Mouse (Mus musculus) left cerebral cortex, postnatal 4 days (tissue): ENCODE results near the gene Itsn1. TPM values are rescaled to one million over a fixed set of nuclear protein-coding genes. Genes with fewer than 3 reads are reported as not detected.

Experiments
- DNase-seq: peaks from one replicate; pipeline ENCODE4 v3.0.0-alpha.2; 2022
- intact Hi-C: fragments of 180-260 bp; cut with DNase I; formaldehyde crosslinking; loops from one replicate; pipeline ENCODE4 v1.15.1; 2025
- total RNA-seq, 2 experiments: library from RNA; stranded (reverse); gene quantifications; 2 replicates each; pipeline ENCODE4 v1.2.3; 2021

Itsn1 gene
- total RNA-seq, 2 experiments from 2014 or later: 200 to 212 TPM

DNA sequence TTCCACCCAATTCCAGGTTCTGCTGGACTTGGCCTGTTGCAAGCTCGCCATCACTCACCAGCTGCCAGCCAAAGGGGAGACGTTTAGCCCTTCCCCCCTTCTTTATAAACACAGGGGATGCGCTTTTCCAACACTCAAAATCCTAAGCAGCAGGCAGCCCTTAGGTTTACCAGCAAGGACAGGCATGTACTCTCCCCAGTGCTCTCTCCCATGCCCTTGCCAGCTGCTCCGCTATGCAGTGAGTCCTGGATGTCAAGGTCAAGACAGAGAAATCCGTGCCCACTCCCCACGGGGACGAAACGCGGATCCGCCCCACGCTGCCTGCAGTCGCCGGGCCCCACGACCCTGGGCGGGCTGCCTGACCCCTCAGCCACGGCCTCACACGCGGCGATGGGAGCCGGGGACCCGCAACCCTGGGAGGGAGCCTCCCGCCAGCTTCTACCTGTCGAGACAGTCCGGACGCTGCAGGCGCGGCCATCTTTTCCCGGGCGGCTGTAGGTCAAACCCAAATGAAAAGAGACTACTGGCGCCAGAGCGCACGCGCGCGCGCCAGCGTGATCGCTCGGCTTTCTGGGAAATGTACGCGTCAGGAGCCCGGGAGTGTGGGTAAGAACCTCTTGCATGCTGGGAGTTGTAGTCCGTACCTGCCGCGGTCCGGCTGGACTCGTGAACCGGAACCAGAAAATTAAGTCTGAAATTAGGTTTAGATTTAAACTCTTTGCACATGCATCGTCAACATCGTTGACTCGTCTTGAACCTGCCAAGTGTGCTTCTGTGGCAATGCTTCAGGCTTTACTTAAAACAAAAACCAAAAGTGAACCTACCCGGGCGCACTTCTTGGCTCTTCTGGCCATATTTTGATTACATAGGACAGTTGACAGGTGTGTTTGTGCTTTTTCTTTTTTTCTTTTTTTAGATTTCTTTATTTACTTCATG, 202.3 kb downstream of the Itsn1 start:
- DNase-seq: peak; percentile 93
- intact Hi-C loops: no loop called here

DNA sequence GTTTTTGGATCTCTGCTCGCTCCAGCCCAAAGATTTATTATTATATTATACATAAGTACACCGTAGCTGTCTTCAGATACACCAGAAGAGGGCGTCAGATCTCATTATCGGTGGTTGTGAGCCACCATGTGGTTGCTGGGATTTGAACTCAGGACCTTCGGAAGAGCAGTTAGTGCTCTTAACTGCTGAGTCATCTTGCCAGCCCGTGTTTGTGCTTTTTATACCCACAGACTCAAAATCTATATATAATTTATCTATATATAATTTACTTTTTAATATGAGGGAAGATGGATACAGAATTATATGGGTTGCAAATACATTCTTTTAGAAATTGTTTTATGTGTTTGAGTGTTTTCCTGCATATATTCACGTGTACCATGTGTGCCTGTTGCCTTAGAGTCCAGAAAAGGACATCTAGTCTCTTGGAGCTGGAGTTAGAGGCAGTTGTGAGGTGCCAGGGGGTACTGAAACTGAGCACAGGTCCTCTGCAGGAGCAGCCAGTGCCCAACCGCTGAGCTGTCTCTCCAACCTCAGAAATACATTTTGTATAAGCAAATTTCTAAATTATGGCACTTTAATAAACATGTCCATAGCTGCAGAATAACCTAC, 203.1 kb downstream of the Itsn1 start:
- DNase-seq: no peak
- intact Hi-C loops: no loop called here

DNA sequence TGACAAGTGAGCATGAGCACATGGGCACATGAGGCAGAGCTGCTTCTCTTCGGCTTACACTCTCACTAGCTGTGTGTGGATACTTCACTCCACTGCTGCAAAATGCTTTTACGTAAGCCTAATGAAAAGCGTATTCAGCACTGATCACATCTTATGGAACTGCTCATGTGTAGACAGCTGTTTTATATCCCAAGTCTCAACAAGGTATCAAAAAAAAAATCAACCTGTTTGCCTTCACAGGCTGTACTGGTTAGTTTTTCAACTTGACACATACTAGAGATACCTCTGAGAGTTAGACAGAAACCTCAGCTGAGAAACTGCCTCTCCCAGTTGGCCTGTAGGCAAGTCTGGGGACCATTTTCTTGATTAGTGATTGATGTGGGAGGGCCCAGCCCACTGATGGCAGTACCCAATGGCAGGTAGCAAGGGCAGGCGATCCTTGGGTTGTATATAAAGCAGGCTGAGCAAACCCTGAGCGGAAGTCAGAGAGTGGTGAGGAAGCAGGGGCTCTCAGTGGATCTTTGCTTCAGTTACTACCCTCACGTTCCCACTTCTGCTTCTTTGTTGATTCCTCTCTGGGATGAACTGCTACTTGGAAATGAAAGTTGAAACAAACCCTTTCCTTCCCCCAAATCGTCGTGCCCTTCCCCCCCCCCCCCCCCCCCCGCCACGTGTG, 203.9 kb downstream of the Itsn1 start:
- intact Hi-C loops: no loop called here

DNA sequence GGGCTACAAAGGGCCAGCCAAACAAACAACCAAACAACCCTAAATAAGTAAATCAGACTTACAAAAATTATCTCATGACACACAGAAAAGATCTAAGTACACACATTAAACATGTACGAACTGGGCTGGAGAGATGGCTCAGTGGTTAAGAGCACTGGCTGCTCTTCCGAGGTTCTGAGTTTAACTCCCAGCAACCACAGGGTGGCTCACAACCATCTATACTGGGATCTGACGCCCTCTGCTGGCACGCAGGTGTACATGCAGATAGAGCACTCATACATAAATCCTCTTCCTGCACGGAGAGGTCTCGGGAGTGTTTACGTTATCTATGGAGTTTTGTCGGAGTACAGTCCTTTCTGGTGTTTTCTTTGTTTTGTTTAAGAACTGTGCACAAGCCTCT, 206.0 kb downstream of the Itsn1 start:
- DNase-seq: peak; percentile 59
- intact Hi-C loops: loop anchor here (5.0 kb wide), 1 partner anchor 122 kb away; the partner anchor contains the start of genes Gm49711, Mrps6 and Slc5a3

More for the DNA sequence above, 203.9 kb downstream of the Itsn1 start:
- no peak for DNase-seq

DNA sequence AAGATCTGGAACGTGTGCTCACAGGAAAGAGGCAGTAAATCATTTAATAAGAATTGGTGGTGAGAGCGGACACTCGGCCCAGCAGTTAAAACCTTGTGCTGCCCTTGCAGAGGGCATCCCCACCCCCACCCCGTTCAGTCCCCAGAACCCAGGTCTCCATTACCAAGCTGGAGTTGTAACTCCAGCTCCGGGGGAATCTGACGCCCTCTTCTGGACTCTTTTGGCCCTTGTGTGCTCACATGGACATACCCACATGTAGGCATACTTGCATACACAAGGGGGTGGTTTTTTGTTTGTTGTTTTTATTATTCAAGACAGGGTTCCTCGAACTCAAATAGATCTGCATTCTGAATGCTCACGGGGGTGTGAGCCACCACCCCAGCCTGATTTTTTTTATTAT, 206.6 kb downstream of the Itsn1 start:
- intact Hi-C loops: loop anchor here (1.0 to 5.0 kb wide), 2 partner anchors 122 to 352 kb away; partner anchors contain the start of genes Gm49711, Mrps6 and Slc5a3
- no peak for DNase-seq

DNA sequence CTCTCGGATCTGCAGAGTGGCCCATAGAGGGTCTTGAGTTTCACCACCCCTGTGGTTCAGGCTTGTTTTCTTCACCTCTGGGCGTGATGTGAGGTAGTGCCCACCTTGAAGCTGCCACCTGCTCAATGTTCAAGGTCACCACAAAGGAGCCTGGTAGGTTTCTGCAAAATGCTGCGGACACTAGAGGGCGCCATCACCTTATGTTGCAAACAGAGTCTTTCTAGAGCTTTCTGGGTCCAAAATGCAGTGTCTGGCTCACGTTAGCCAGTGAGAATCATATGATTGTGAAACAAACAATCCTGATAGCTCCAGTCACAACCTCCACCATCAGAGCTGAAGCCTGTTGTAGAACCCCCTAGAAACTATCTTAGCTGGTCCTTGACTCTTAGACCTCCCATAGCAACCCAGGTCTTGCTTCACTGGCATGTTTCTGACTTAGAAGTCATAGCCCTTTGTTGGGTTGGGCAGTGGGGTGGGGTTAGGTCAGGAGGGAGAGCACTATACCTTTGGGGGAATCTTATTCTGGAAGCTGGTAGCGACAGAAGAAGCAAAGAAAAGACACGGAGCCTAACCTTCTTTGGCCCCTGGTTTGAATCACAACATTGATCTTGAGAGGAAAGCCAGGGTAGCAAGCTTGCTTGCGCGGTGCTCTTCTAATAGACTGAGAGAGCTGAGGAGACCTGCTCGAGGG, 207.4 kb downstream of the Itsn1 start:
- peak; percentile 91 for DNase-seq
- intact Hi-C loops: loop anchor here (1.0 to 5.0 kb wide), 2 partner anchors 121 to 351 kb away; partner anchors contain the start of genes Gm49711, Mrps6 and Slc5a3

DNA sequence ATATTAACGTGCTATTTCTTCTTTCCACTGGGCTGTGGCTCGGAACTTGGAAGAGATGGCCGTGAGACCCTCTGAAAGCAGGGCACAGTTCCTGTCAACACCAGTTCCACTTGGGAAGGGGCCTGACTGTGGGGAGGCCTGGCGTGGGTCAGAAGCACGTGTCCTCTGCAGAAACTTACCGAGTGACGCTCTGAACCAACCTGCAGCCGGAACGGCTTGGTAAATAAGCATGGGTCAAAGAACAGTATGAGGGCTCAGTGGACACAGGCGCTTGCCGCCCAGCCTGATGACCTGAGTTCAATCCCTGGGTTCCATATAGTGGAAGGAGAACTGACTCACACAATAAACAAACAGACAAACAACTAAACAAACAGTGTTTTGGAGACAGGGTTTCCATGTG, 208.2 kb downstream of the Itsn1 start:
- no peak for DNase-seq
- intact Hi-C loops: loop anchor here (5.0 kb wide), 1 partner anchor 120 kb away; the partner anchor contains the start of genes Gm49711, Mrps6 and Slc5a3

DNA sequence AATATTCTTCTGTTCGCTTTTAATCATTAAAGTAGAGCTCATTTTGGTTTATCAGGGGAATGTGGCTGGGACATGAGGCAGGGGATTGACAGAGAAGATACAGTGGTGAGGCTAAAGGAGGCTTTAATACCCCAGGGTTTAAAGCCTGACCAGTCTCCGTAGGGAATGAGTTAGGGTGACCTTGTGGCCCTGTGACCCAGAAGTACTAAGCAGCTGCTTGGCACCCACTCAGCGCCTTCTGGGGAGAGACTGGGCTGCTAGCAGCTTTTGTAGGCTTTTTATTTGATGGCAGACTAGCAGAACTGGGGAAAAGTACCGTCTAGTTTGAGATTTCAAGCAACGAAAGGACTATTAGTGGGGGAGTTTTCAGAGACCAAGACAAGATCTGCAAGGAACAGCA, 209.1 kb downstream of the Itsn1 start:
- DNase-seq: no peak
- intact Hi-C loops: loop anchor here (5.0 kb wide), 1 partner anchor 119 kb away; the partner anchor contains the start of genes Gm49711, Mrps6 and Slc5a3

DNA sequence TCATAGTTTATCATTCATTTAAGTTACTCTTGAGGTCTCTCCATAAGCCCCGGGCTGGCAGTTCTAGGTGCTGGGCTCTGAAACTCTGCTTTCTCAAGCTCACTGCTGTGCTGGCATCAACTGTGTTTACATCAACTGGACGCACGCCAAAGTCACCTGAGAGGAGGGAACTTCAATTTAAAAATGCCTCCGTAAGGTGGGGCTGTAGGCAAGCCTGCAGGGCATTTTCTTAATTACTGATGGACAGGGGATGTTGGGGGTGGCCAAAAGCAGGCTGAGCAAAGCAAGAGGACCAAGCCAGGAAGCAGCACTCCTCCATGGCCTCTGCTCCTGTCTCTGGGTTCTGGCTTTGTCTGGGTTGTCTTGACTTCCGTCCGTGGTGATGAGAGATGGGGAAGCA, 211.6 kb downstream of the Itsn1 start:
- no peak for DNase-seq
- intact Hi-C loops: no loop called here

DNA sequence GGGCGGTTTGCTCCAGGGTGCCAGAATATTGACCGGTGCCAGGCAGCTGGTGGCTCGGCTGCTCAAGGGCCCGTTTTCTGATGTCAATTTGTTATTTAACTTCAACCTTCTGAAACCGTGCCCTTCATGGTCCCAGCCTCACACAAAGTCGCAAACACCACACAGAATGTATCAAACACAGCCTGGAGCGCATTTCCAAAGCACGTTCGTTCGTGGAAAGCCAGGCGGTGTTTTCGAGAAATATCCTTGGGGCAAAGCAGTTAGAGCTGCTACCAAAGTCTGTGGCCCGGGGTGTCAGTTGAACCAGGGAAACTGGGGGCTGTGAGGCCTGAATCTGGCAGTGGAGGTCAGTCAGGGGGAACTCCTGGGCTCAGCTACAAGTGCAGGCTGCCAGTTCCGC, 213.1 kb downstream of the Itsn1 start:
- intact Hi-C loops: no loop called here
- DNase-seq: no peak

DNA sequence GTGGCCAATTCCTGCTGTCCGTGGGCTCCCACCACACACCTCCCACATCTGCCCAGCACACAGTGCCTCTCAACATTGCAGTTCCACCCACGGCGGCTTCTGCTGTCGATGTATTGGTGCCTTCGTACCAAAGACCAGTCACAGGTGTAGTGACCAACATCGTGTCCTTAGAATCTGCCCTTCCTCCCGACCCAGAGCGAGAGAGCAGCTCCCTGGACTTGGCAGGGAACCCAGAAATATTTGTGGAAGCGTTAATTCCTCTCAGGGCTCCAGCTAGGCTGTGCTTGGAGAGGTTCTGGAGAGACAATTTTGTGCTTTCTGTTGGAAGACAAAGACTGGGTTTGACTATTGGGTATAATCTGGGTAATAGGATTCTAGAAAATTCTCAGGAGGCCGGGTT, 217.2 kb downstream of the Itsn1 start:
- intact Hi-C loops: no loop called here
- no peak for DNase-seq

DNA sequence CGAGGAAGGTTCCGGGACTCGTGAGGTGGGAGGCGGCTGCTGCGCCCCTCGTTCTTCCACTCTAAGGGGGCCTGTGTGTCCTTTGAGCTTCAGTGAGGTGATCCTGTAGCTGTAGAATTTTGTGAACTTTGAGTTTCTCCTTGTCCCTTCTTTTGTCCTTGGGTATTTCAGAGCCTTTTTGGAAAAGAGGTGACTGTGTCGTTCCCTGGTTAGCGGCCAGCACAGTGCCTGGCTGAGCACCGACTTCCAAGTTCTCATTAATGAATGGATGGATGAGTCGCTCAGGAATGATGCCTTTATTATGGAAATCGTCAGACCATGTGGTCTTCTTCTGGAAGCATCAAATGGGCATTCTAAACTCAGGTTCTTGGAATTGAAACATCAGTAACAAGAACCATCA, 218.0 kb downstream of the Itsn1 start:
- no peak for DNase-seq
- intact Hi-C loops: no loop called here

DNA sequence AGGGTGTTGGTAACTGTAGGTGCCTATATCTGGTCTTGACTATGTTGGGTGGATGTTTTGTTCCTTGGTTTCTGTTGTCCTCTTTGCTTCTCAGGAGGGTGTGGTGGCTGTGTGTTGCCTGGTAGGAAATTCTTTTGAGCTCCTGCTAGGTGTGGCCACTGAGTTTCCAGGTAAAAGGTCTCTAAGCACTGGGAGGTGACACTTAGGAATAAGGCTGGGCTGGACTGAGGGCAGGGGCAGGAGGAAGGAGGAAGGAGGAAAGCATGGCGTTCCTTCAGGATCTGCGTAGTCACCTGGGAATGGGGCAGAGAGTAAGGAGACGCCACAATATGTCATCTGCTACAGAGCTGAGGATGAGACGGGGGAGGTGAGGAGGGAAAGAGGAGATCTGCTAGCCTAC, 224.9 kb downstream of the Itsn1 start:
- intact Hi-C loops: no loop called here
- no peak for DNase-seq

DNA sequence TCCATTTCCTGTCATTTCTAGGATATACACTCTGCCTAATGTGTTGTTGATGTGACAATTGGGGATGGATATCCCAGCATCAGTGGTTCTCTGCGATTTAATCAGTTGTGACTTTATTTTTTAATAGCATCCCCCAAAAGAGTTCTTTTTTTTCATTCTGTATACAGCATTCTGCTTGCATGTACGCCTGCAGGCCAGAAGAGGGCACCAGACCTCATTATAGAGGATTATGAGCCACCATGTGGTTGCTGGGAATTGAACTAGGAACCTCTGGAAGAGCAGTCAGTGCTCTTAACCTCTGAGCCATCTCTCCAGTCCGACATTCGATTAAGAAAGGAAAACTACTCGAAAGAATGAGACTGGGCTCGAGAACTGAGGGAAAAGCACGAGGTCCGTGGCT, 225.7 kb downstream of the Itsn1 start:
- intact Hi-C loops: no loop called here
- DNase-seq: no peak

DNA sequence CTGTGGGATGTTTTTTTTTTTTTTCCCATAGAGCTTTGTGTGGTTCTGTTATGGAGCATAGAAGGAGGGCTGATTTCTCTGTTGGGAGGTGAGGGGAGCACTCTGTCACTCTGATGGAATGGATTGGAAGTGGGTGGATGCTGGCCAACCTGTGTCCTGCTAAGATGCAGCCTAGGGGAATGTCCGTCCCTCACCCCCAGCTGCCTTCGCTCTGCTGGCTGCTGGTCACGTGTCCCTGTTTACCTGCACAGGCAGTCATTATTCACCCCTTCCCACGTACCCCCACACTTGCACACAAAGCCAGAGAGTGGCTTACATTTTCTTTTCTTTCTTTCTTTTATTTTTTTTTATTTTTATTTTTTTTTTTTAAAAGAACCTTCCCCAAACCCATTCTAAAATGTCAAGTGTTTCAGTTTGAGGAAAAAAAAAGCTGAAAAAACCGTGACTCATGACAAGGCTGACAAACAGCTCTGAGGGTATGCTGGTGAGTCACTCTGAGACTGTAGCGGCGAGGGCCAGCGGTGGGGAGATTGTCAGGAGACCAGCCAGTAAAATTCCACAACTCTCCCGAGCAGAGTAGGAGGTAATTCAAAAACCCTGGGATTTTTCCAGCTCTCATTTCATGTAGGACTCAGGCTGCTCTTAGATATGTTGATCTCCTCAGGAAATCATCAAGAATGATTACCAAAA, 233.3 kb downstream of the Itsn1 start:
- intact Hi-C loops: no loop called here
- peak; percentile 47 for DNase-seq

DNA sequence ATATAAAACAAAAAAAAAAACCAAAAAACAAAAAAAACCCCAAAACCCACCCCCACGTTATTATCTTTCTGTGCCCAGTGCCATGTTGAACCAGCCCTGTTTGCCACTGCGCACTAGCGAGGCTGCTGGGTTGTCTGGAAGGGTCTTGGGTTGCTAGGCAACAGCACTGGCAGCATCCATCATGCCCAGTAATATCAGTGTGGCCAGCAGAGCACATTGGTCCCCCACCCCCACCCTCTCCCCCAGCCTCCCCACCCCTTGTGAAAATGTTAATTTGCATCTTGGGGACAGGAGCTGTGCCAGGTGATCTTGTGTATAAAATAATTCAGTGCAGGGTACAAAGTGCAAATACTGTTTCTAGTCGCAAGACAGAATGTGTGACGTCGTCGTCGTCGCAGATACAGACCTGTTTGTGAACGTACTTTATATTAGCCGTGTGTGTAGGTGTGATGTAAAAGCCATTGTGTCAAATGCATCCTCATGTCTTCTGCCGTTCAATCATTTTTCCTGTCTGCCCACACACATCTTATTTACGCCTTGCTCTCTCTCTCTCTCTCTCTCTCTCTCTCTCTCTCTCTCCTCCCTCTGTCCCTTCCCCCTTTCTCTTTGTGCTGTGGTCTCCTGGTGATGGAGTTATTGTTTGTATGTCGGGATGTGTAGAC, 233.9 kb downstream of the Itsn1 start:
- peak; percentile 88 for DNase-seq
- intact Hi-C loops: no loop called here

DNA sequence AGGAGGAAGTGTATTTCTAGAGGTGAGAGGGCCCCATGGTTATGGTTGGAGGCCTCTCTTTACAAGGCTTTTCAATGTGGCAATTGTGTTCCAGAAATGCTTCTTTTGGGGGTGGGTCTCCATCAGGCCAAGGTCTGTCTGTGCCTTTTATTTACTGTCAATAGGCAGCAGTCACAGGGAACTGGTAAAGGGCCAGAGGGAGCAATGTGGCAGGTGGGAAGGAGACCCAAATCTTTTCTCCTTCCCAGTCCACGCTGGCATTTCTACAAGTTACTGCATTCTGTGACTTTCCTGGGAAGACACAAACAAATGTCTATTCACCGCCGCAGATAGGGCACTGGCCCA, 234.4 kb downstream of the Itsn1 start:
- intact Hi-C loops: no loop called here
- DNase-seq: no peak

DNA sequence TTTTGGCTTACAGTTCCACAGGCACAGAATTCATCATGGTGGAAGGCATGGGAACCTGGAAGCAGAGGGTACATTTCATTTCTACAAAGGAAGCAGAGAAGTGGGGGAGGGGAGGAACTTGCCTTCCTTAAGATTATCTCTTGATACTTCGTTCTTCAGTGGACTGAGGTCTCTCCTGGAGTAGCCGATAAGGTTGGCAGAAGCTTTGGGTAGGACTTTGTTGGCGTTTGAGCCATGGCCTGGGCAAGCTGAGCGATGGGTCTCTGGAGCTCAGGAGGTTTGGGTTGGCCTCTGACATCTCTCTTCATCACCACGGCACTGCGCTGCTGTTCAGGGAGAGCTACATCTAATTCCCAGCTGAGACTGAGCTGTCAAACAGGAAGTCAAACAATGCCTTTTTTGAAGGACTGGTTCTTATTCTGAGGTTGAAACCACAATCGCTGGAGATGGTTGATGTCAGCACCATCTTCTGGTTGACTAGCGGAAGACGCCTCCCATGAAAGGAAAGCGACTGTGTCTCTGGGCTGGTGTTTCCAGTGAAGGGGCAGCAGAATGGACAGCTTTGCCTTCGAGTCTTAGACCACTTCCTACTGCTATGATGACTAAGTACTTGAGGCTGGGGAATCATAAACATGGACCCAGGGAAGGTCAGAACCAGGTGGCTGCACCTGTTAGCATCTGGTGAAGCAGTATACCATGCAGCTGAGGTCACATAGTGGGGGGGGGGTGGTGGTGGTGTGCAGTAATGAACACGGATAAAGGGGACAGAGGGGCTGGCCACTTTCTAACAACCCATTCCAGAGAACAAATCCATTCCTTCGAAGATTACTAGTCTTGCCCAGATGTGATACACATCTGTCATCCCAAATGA, 235.5 kb downstream of the Itsn1 start:
- no peak for DNase-seq
- intact Hi-C loops: no loop called here

DNA sequence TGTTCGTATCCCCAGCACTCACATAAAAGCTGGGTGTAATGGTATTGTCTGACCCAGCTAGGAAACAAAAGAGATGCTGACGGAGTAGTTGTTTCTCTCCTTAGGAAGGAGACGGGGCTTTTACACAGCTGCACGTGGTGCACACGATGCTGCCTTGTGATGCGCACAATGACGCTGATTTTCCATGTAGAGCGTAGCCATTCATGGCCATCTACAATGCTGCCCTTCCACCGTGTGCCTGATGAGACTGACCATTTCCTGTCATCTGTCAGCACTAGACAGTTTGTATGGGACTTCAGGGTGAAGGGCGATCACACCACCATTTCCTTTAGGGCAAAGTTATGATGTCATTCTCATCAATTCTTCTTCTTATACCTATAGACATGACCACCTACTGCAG, 239.6 kb downstream of the Itsn1 start:
- intact Hi-C loops: no loop called here
- no peak for DNase-seq
